Mouse (Mus musculus) yolk sac, embryonic 10.5 days (tissue): ENCODE measurements at regions not wholly inside any gene's neighbourhood (a gene's known extent, or its start where the extent isn't known, plus 50 kb on each side); places are given as distances from the start of the nearest gene placed in this dataset.
A peak's percentile ranks its signal among the peaks of the same experiment; 100 is the strongest.
"Not testable (repeated sequence)": the region's sequence is repeated elsewhere in the genome, so short reads cannot be mapped to it uniquely, and the experiment has no call there.

Experiments used
- DNase-seq: peaks from one replicate; pipeline ENCODE4 v3.0.0-alpha.2; 2017; ENCODE audit warnings: low spot score

- not testable (repeated sequence) for DNase-seq
Measured at GRCm38 (mm10) chr3:40376220-40376619, 154.9 kb upstream of the Intu start.

- DNase-seq: no peak
Measured at GRCm38 (mm10) chr3:40377416-40377815, 153.7 kb upstream of the Intu start.

- DNase-seq: no peak
Measured at GRCm38 (mm10) chr3:40379063-40379462, 152.0 kb upstream of the Intu start.

- peak; percentile 20 for DNase-seq
Measured at GRCm38 (mm10) chr3:40391631-40392030, 139.5 kb upstream of the Intu start.

GRCm38 (mm10) chr3:40398184-40398583, 132.9 kb upstream of the Intu start:
- peak; percentile 6 for DNase-seq

GRCm38 (mm10) chr3:40403402-40403801, 127.7 kb upstream of the Intu start:
- DNase-seq: no peak

- DNase-seq: no peak
Measured at GRCm38 (mm10) chr3:40405095-40405948, 125.8 kb upstream of the Intu start.

GRCm38 (mm10) chr3:40405949-40406236, 125.2 kb upstream of the Intu start:
- DNase-seq: no peak

GRCm38 (mm10) chr3:40408921-40409488, 122.1 kb upstream of the Intu start:
- no peak for DNase-seq

GRCm38 (mm10) chr3:40410749-40411310, 120.3 kb upstream of the Intu start:
- no peak for DNase-seq

- DNase-seq: not testable (repeated sequence)
Measured at GRCm38 (mm10) chr3:40425183-40425844, 105.8 kb upstream of the Intu start.

- no peak for DNase-seq
Measured at GRCm38 (mm10) chr3:40426070-40426469, 105.0 kb upstream of the Intu start.

GRCm38 (mm10) chr3:40428021-40428420, 103.1 kb upstream of the Intu start:
- DNase-seq: no peak

- DNase-seq: no peak
Measured at GRCm38 (mm10) chr3:40438251-40438650, 92.8 kb upstream of the Intu start.

- no peak for DNase-seq
Measured at GRCm38 (mm10) chr3:40441092-40442036, 89.7 kb upstream of the Intu start.

- peak; percentile 36 for DNase-seq
Measured at GRCm38 (mm10) chr3:40443788-40444595, 87.1 kb upstream of the Intu start.

GRCm38 (mm10) chr3:40452958-40453357, 78.1 kb upstream of the Intu start:
- no peak for DNase-seq

GRCm38 (mm10) chr3:40453552-40453951, 77.5 kb upstream of the Intu start:
- no peak for DNase-seq

- no peak for DNase-seq
Measured at GRCm38 (mm10) chr3:40456070-40456469, 75.0 kb upstream of the Intu start.

GRCm38 (mm10) chr3:40458490-40458889, 72.6 kb upstream of the Intu start:
- no peak for DNase-seq

GRCm38 (mm10) chr3:40463446-40463845, 67.6 kb upstream of the Intu start:
- no peak for DNase-seq
